Mouse (Mus musculus): ENCODE results near the gene 4931440F15Rik. TPM values are rescaled to one million over a fixed set of nuclear protein-coding genes. Genes with fewer than 3 reads are reported as not detected.

4931440F15Rik gene
- polyA plus RNA-seq, 1 experiment from 2014 or later: 0.08 TPM

Other genes starting within 250 kb of the 4931440F15Rik start
- gene Rtn4, start 132.7 kb downstream of the 4931440F15Rik start, polyA plus RNA-seq (2015; fragmentation: Nextera tagmentation; extraction: Ambion mirVana): 72.1 and 94.2 TPM in 2 replicates
- 0.58 and 0.83 TPM in 2 replicates for gene Eml6, start 200.4 kb upstream of the 4931440F15Rik start, polyA plus RNA-seq (2015; fragmentation: Nextera tagmentation; extraction: Ambion mirVana)